Mouse (Mus musculus): ENCODE measurements around the gene Tnip1.
"Not testable (repeated sequence)": the region's sequence is repeated elsewhere in the genome, so short reads cannot be mapped to it uniquely, and the experiment has no call there.

Gene Tnip1

DNA sequence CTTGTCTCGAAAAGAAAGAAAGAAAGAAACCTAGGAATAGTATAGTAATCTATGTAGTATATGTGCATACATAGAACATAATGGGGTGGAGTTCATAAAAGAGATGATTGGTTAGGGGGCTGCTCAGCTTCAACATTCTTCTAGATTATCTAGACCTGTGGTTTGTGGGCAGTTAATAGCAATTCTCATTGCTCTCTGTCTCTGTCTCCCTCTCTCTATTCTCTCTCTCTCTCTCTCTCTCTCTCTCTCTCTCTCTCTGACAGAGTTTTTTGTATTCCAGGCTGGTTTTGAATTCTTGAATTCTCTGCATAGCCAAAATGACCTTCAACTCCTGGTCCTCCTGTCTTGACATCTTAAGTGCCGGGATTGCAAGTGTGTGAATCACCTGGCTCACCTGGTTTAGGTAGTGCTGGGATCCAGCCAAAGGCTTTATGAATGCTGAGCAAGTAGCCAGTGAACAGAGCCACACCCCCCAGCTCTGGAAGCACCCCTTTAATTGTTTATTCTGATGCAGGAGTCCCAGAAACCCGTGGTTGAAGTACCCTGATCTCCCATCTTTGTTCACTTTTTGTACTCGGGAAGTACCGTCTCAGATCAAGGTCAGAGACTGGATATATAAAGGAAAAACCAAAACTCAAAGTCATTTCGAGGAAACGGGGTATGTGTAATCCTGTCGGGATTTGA, 8.8 kb upstream of the Tnip1 start:
- no peak for DNase-seq

DNA sequence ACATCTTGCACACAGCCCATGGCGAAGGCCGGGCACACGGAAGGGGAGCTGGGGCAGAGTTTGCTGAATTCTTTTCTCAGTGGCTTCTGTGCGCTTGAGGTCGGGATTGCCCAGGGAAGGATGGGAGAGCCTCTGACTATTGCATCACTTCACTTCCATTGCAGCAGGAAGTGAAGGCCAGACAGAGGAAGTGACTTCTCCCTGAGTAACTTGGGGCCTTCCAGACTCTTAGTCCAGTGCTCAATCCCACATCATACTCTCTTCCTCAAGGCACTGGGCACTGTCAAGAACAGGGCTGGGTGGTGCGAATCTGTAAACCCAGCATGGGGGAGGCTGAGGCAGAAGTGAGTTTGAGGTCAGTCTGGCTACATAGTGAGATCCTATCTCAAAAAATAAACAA, 2.5 kb upstream of the Tnip1 start:
- DNase-seq, result no peak

DNA sequence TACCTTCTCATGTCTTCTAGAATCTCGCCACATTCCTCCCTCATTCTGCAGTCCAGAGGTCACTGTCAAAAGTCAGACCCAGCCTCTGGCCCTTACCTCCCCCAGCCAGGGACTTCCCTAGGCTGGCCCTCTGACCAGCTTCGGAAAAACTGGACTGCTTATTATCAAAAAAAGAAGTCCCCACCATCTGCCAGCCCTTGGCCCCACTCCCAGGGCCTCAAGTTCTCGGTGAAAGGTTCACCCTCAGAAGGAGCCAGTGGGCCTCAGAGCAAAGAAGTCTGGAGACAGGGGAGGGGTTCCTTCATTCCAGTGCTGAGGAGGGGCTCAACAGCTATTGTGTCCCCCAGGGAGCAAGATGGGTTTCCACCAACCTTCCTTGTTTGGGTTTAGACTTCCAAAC, 796 bp downstream of the Tnip1 start:
- peak; percentile 27 for DNase-seq

DNA sequence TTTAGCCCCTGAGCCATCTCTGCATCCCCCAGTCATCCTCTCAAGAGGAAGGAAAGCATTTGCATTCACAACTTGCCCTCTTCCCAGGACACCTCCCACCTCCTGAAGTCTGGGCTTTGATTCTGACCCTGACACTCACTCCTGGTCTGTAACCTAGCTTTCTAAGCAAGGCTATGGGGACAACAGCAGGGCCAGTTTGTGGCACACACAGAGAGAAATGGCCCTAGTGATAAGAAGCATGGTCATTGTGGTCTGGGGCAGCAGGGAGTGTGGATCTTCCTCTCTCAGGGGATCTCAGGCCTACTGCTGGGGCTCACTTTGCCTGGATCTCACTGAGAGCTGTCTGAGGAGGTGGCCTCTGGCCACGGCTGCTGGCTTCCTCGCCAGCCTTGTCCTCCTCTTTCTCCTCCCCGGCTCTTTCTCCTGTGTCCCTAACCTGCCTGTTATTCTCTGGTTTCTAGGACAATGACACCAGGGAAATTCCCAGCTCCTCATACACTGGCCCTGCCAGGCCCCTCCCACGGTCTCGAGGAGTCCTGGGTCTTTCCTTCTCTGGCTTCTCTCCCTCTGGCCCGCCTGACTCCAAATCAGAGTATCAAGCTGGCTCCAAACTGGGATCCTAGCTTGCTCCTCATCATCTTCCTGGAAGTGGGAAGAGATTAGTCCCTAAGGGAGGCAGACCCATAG, 1.4 kb downstream of the Tnip1 start:
- no peak for DNase-seq

DNA sequence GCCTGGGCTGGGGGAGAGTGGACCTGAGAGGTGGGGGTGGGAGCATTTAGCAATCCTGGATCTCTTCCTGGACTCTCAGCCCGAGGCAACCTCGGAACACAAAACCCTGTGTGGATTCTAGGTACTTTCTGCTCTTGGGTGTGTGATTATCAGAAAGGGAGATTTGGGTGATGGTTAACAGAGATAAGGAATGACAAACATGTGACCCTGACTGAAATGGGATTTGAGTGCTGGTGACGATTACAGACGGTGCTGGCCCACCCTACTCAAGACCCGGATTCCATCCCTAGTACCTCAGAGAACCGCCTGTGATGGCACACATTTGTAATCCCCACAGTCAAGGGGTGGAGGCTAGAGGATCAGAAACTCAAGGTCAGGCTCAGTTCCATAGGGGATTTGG, 2.5 kb downstream of the Tnip1 start:
- DNase-seq, result no peak

DNA sequence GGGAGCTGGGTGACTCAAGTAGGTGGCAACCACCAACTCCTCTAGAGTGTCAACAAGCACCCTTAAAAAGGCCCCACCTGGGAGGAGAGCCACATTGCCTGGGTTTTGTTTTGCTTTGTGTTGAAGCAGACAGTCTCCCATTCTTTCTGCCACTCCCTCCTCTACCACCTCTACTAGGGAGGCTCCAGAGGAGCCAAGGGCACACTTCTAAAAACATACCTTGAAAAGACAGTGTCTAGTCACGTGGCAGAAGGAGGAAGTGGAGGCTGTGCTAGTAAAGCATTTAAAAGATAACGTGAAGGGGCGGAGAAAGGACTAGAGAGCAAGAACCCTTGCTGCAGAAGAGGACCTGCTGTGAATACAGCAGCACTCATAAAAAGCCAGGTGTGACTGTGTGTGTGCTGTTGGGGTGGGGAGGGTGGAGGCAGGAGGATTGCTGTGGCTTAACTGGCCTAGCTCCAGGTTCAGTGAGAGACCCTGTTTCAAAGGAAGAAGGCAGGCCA, 4.1 kb downstream of the Tnip1 start:
- no peak for DNase-seq

DNA sequence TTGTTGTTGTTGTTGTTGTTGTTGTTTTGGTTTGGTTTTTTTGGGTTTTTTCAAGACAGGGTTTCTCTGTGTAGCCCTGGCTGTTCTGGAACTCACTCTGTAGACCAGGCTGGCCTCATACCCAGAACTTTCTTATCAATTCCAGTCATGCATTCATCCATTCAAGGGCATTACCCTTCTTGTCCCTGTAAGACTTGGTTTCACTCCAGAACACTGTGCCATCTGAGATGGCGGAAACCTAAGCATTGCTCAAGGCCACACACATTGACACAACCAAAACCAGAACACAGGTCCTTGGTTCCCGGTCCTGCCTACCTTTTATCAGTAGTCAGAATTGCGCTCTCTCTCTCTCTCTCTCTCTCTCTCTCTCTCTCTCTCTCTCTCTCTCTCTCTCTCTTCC, 5.0 kb downstream of the Tnip1 start:
- not testable (repeated sequence) for DNase-seq

DNA sequence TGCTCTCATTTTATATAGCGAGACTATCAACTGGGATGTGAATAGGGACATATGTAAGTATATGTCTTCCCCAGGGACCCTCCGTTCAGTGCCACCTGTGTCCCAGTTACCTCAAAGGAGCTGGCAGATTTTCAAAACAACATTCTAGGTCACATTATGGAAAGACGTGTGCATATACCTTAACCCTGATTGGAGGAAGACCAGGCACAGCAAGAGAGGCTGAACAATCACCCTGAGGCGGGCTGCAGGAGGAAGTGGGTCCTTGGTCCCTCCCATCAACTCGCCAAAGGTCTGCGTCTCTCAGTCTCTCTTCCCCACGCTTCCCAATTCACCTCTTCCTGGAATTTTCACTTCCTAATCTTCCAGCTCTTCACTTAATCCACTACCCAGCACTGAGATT, 5.8 kb downstream of the Tnip1 start:
- no peak for DNase-seq

DNA sequence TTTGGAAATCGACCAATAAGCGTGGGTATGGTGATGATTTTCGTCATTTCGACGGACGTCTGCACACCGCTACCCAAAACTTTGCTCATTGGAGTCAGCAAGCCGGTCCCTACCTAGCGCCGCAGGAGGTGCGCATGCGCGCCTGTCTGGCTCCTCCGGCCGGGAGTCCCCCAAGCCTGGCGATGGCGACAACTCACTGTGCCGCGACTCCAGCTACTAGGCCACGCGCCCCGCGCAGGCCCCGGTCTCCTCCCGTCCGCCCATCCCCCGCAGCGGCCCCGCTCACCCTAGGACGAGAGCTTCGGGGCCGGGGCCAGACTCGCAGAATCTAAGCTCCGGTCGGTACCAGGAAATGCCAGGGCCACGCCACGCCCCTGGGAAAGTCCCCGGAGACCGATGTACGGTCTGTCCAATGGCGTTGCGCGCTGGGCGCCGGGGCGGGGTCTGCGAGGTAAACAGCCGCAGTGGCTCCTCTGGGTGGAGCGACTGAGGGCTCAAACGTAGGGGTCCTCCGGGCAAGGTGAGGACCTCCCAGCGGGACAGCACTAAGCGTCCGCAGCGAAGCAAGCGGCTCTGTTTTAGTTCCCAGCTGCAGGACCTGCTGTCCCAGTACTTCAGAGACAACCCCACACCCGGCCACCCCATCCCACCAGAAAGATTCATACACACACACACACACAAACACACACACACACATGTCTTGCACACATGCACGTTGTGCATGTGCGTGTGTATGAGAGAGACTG, 6.8 kb downstream of the Tnip1 start:
- DNase-seq, result peak; percentile 99

DNA sequence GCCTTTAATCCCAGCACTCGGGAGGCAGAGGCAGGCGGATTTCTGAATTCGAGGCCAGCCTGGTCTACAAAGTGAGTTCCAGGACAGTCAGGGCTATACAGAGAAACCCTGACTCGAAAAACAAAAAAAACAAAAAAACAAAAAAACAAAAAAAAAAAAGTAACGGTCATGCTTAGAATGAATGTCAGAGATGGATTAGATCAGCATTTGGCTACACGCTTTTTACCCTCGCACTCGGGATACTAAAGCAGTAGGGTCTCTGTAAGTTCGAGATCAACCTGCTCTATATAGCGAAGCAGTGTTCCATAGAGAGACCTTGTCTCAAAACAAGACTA, 7.3 kb downstream of the Tnip1 start:
- not testable (repeated sequence) for DNase-seq

DNA sequence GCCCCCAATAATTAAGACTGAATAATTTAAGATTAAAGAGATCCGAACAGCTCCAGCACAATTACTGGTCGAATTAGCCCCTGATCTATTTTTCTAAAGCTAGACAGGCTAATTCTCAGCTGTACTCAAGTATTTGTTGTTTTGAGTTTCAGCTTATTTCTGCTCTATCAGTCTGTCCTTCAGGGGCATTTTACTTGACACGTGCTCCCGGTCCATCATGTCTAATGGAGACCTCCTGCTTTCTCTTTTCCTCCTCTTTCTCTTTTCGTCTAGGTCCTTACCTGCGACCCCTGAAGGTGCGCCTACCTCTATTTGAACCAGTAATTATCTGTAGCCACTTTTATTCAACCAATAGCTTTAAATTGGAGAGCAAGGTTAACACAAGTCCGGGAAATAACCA, 8.0 kb downstream of the Tnip1 start:
- DNase-seq, result no peak

DNA sequence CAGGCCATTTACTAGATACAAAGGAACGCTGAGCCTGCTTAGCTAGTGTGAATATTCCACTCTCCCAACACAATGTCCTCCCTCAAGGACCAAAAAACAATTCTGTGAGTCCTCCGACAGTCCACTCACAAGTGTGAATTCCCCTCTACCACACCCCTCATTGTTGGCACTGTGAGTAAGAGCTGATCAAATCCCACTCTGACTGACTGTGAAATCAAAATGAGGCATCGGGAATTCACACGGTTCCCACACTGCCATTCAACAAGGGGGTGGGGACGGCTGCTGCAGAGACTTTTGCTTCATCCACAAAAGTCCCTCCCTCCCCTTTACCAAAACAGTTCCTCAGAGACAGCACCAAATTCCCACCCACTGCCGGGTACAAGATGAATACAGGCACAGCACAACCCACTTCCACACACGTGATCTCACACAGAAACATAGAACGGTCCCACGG, 8.7 kb downstream of the Tnip1 start:
- no peak for DNase-seq

DNA sequence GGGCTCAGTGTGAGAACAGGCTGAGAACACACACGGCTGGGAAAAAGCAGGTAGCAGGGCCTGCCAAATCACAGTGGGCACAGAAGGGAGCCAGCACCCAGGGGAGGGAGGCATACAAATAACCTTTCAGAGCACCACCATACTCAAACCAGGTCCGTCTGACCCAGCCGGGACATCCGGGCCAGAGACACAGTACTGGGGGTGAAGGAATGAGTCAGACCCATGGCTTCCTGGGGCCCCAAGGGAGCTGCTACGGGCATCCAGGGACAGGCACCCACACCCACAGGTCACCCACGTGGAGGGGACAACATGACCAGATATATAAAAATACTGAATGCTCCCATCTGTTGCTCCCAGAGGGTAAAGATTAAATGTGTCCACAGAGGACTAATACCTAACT, 10.1 kb downstream of the Tnip1 start:
- no peak for DNase-seq

DNA sequence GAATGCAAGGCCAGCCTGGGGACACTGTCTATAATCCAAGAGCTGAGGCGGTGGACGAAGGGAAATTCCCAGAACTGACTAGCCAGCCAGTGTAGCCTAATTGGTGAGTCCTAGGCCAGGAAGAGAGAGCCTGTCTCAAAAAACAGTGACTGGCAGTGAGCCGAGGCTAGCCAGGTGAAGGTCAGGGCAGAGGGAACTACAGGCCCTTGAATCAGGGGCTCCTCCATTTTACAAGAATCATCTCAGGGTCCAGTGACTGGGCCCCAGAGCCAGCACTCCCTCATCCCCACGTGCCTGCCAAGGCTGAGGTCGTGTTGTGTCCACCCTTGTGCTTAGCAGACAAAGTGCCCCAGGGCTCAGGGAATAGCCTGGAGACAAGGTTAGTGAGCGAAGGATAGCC, 12.0 kb downstream of the Tnip1 start:
- no peak for DNase-seq

DNA sequence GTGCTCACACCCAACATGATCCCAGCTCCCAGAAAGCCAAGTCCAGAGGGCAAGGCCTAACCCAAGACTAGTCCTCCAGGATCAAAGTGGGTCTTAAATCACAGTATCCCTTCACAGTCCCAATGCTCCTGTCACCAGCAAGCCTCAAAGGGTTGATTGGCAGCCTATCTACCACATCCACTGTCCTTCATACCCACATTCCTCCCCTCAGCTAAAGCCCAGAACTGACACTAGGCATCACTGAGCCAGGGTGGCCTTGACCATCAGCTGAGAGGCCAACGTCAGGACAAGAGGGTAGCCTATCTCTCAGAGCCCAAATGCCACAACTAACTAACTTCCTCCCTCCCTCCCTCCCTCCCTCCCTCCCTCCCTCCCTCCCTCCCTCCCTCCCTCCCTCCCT, 13.0 kb downstream of the Tnip1 start:
- no peak for DNase-seq

DNA sequence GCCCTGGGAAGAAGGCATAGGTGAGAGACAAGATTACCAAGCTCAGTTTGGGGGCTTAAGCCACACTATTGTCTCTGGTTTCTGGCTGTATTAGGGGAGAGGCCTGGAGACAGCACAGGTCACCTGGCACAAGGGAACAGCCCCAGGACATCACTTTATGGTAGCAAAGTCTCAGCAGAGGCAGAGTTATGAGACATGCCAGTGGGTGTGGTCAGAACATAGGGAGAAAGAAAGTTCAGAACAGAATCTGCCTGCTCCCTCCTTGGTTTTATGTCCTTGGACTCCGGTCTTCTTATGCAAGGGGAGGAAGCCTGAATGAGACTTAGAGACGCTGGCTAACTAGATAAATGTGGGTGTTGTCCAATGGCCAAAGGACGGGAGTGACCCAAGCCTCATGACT, 18.0 kb downstream of the Tnip1 start:
- no peak for DNase-seq

DNA sequence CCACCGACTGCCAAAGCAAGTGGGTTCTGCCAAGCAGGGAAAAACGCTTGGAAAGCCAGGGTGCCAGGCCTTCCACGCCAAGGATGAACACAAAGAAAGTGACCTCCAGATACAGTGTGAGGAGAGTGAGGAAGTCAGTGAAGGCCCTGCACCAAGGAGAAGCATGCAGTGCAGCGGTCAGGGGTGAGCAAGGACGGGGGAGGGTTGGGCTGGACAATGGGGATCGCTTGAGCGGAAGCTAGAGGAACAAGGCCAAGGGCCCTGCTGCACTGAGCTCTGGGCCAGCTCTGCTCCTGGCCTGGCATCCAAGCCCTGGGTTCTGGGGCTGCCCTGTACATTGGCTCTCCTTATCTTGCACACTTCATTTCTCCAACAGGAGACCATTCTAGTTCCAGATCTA, 22.7 kb downstream of the Tnip1 start:
- DNase-seq, result no peak

DNA sequence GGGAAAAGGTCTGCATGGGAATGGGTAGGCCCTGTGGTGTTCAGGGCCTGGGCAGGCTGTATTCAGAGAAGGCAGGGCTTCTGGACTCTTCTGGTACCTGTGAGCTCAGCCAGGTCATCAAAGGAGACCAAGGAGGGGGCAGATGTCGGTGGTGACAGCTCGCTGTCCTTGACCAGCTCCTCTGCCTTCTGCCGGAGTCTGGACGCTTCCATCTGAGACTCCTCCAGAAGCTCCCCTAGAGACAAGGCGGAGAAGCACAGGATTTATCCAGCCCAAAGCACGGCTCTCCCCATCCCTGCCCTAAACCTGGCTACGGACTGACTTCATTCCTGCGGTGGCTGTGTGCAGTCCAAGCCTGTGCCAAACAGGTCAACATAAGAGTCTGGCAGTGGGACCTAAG, 23.2 kb downstream of the Tnip1 start:
- no peak for DNase-seq

DNA sequence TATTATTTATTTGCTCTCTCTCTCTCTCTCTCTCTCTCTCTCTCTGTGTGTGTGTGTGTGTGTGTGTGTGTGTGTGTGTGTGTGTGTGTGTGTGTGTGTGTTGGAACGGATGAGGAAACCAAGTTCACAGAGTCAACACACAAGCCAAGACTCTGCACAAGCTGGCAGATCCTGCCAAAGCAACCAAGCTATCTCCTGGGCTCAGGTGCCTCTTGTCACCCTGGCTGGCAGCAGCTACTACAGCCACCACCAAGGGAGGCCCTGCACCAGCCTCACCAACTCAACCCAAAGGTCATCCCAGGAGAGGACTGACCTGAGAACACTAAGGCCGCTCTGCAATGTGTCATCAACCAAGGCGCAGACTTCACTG, 26.0 kb downstream of the Tnip1 start:
- no peak for DNase-seq

DNA sequence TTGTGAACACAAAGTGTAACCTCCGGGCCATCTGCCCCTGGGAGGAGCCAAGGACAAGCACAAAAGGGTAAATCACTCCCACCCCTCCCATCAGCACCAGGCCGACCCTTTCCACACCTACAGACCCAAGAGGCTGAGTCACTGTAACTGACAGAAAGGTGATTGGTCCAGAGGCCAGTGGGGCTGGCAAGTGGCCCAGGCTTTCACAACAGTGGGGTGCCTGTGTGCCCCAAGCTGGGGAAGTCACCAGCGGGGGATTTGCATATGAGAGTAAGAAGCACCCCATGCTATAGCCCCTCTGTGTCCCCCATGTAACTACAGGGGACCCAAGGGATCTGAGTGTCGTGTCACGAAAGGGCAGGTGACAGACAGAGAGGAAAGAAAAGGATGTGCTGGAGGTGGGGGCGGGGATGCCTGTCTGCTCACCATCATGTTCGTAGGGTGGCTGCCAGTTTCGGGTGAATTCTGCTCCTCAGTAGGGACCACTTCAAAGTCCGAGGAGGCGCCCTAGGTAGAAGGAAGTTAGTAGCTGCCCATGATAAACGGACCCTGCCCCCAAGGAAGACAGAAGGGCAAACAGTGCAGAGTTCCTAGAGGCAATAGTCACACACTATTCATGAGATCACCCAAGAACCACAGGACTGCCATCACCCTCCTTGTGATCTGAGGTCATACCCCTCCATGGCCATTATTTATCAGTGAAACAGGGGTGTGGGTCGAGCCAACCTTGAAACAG, 26.5 kb downstream of the Tnip1 start:
- no peak for DNase-seq

DNA sequence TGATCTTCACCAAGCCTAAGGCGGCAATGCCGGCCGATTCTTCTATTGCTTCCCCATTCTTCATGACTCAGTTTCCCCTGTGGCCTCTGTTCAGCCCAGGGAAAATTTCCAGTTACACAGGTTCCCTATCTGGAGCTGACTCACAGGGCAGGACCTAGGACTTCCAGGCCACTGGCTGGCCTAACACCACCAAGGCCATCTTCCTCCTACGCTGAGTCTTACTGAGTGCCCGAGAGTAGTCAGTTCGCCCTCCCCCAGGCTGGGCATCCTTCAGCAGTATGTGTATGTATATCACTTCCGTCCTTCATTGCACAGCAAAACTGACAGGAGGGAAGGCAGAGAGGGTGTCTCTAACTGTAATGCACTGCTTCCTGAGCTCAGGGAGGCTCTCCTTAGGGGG, 28.5 kb downstream of the Tnip1 start:
- DNase-seq, result no peak

DNA sequence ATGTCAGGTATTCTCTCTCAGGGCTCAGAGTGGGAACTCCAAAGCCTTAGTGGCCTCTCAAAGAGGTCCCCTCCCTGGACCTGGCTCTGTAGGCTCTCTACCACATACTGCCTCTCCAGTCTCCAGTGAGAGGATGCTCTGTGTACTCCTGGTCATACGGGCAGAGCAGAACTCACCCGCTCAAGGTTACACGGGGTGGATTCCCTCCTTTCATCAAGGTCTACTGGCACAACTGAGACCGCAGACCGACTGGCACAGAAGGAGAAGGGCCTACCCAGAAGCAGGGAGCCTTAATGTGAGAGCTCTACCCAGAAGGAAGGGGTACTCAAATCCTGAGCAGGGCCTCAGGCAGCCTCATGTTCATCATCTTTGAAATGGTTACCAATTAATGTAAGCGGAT, 30.2 kb downstream of the Tnip1 start:
- no peak for DNase-seq

DNA sequence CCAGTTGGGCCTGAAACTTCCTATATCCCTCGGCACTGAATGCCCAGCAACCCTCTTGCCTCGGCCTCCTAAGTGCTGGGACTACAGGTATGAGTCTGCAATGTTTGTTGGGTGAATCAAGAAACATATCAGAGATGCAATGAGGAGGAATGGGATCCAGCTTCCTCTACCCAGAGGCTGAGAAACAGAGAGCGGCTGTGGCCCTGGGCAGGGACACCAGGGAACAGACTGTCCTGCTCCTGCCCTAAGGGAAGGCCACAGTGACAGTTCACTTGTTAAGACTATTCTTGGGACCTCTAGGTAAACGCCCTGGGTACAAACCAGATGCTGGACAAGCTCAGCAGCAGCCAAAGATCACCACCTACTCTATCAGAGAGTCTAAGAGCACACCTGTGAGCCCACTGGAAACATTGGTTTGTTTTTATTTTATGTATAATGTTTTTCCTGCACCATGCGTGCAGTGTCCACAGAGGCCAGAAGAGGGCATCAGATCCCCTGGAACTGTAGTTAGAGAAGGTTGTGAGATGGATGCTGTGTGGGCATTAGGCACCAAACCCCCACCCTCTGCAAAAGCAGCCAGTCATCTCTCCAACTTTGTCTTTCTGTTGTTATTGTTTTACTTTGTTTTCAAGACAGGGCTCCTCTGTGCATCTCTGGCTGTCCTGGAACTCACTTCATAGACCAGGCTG, 31.2 kb downstream of the Tnip1 start:
- DNase-seq, result peak; percentile 61

All from kidney, postnatal 14 days (tissue).